Mouse (Mus musculus): Measurements from ENCODE around the gene Mllt6.

DNA sequence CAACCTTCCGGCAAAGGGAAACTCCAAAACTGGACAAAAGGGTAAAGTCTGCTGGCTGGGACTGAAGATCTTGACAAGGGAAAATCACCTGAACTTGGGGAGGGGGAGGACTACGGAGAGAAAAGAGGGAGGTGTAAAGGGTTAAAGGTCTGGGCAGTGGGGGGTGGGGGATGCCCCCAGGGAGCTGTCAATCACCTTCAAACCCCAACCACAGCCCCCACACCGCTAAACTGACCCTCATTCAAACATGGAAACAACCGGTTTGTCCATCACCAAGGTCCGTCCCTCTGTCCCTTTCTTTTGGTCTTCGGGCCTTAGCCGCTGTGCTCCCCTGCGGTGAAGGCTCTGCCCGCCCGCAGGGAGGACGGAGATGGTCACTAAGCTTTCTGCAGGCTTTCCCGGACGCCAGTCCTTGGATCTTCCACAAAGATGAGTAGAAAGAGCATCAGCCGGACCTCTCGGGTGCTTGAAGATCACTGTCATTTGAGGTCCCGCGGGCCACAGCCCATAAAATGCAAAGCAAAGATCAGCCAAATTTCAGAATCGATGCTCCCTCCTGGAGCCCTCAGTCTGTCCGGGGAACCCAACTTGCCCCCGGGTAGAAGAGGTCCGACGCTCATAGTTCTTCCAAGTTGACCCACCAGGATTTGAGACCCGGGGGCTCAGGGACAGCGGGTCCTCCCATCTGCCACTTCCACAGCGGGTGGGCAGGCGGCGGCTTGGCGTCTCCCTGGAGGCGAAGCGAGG, 35.5 kb upstream of the Mllt6 start:
- TF ChIP-seq CTCF (conservative IDR thresholded peaks at IDR 0.05 in 1 of 2, IDR thresholded peaks at IDR 0.05 in 1 of 2; ENCODE audit: low read depth in 2 of 2, low read length in 2 of 2) (no peak), NRF1 (IDR thresholded peaks at IDR 0.05; ENCODE audit: low read depth, low read length) (no peak), UBTF (IDR thresholded peaks at IDR 0.05; ENCODE audit: low read depth, low read length) (no peak), POLR2A (IDR thresholded peaks at IDR 0.05; ENCODE audit: low read depth, low read length) (no peak), EP300 (IDR thresholded peaks at IDR 0.05; ENCODE audit: low read length) (no peak)
